Mouse (Mus musculus): ENCODE results near the gene Trdmt1.

DNA sequence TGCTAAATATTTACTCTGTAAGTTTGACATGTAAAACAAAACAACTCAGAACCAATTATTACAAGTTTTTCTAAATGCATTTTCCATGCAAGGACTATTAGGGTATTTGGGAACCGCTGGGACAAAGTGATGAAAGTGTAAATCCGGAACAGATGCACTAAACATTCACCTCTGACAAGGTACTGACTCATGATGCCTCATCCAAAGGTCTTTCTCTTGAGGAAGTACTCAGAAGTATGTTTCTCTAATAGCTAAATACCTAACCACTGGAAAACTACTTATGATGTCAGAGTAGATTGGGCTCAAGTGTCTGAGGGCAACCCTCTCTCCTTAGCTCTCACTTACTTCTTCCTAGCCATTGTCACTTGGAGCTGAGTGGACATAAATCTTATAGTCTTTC is 63.7 kb downstream of the Trdmt1 start:
- TF ChIP-seq CTCF (IDR thresholded peaks at IDR 0.05; ENCODE audit: low read depth) = no peak
- no peak for TF ChIP-seq EP300 (IDR thresholded peaks at IDR 0.05; ENCODE audit: low read depth)

Measured in liver, postnatal 0 days (tissue).